ENCODE assay signal across 7 mouse cellular contexts in genomic region chr4:45107066-45107465, GRCm38 (mm10). TPM values are rescaled to one million over a fixed set of nuclear protein-coding genes. Genes with fewer than 3 reads are reported as not detected.
DNase-seq lines count a peak whose midpoint lies in the region; ATAC-seq and TF ChIP-seq lines count a peak whose summit lies in the region.

No protein-coding gene starts in this region.

- H3K27ac ChIP-seq in heart, embryonic 16.5 days (ENCODE audit: low read length), result peak overlapping the region; percentile 79
- H3K27ac ChIP-seq in limb, embryonic 14.5 days (replicated peaks; ENCODE audit: low read depth, low read length), result no peak overlapping the region

- H3K4me1 ChIP-seq in heart, embryonic 16.5 days (ENCODE audit: control insufficient read depth, insufficient read depth, low read length), result peaks cover 10% of the 10 kb centered on the region
- peaks cover 5% of the 10 kb centered on the region for H3K4me1 ChIP-seq in limb, embryonic 14.5 days (ENCODE audit: control insufficient read depth, insufficient read depth, low read length)

- H3K9me3 ChIP-seq in heart, embryonic 16.5 days (replicated peaks; ENCODE audit: control insufficient read depth, low read length), result no peaks in the 10 kb centered on the region
- no peaks in the 10 kb centered on the region for H3K9me3 ChIP-seq in limb, embryonic 14.5 days (ENCODE audit: control insufficient read depth, low read length)

- TF ChIP-seq POLR2A in limb, embryonic 14.5 days (IDR thresholded peaks at IDR 0.05; ENCODE audit: borderline replicate concordance, extremely low read depth, insufficient read depth, insufficient read length), result no peak

- ATAC-seq in heart, embryonic 16.5 days (replicated peaks; ENCODE audit: extremely low read depth, insufficient read depth, low FRiP score), result no peak; the same call in 1 of the 2 replicates
- ATAC-seq in limb, embryonic 14.5 days (ENCODE audit: low FRiP score, low read depth), result no peak

- DNase-seq in thymus, postnatal 4 days, result peak; percentile 10
- no peak for DNase-seq in thymus, postnatal 10 days (ENCODE audit: low spot score in 2 of 2)
- DNase-seq in limb, embryonic 14.5 days (ENCODE audit: low spot score), result no peak
- DNase-seq in frontal cortex, adult 2 months (ENCODE audit: extremely low spot score in 1 of 2, low spot score in 1 of 2), result no peak
- no peak for DNase-seq in adrenal gland, adult 8-10 months
- no peak for DNase-seq in layer of hippocampus, postnatal 36 days

- peaks cover 18% of the 10 kb centered on the region for H3K36me3 ChIP-seq in heart, embryonic 16.5 days (ENCODE audit: control insufficient read depth, insufficient read depth)
- H3K36me3 ChIP-seq in limb, embryonic 14.5 days (ENCODE audit: control insufficient read depth, insufficient read depth, low read length), result peaks cover 29% of the 10 kb centered on the region

- H3K27me3 ChIP-seq in heart, embryonic 16.5 days (ENCODE audit: control insufficient read depth, insufficient read depth, low read length), result no peaks in the 10 kb centered on the region
- no peaks in the 10 kb centered on the region for H3K27me3 ChIP-seq in limb, embryonic 14.5 days (ENCODE audit: control insufficient read depth, insufficient read depth, low read length)

- peak overlapping the region; percentile 90 for H3K4me2 ChIP-seq in heart, embryonic 16.5 days (ENCODE audit: low read depth, low read length)
- peak overlapping the region; percentile 83 for H3K4me2 ChIP-seq in limb, embryonic 14.5 days (replicated peaks; ENCODE audit: low read depth, low read length, severe bottlenecking)

- peak overlapping the region; percentile 88 for H3K9ac ChIP-seq in heart, embryonic 16.5 days (ENCODE audit: low read length)
- peak overlapping the region; percentile 92 for H3K9ac ChIP-seq in limb, embryonic 14.5 days (ENCODE audit: low read depth, low read length, severe bottlenecking)

- 2% methylated on average over 4 of the region's 4 CpGs for WGBS in heart, embryonic 16.5 days
- 10% methylated on average over 4 of the region's 4 CpGs for WGBS in limb, embryonic 14.5 days

- peak overlapping the region; percentile 84 for H3K4me3 ChIP-seq in heart, embryonic 16.5 days (ENCODE audit: low read length)
- H3K4me3 ChIP-seq in limb, embryonic 14.5 days (replicated peaks; ENCODE audit: low read length), result peak overlapping the region; percentile 75

RNA-seq across cellular contexts. Expression of gene Tomm5, which starts 0.8 kb away (rescaled TPM):
- 243 and 262 TPM in 2 replicates for polyA plus RNA-seq in heart, embryonic 16.5 days (2015; fragmentation: Nextera tagmentation; extraction: Ambion mirVana)
- 152 and 176 TPM in 2 replicates for polyA plus RNA-seq in limb, embryonic 14.5 days (2012; rRNA removed)
- polyA plus RNA-seq in limb, embryonic 14.5 days (2014; fragmentation: Nextera tagmentation; extraction: Ambion mirVana), result 227 and 255 TPM in 2 replicates
- 114 and 137 TPM in 2 replicates for polyA plus RNA-seq in frontal cortex, adult 2 months (2012; rRNA removed)
- total RNA-seq in adrenal gland, adult 8-10 months (2022), result 10 to 100 TPM; 58.8 to 88.7 (median 70.4) TPM
- total RNA-seq in layer of hippocampus, postnatal 36 days (2021), result 10 to 100 TPM; 70.3 to 70.4 TPM

RNA-seq across cellular contexts. Expression of gene Fbxo10, which starts 22.7 kb away (rescaled TPM):
- 22.5 and 24.1 TPM in 2 replicates for polyA plus RNA-seq in heart, embryonic 16.5 days (2015; fragmentation: Nextera tagmentation; extraction: Ambion mirVana)
- 28.9 and 34.0 TPM in 2 replicates for polyA plus RNA-seq in limb, embryonic 14.5 days (2012; rRNA removed)
- polyA plus RNA-seq in limb, embryonic 14.5 days (2014; fragmentation: Nextera tagmentation; extraction: Ambion mirVana), result 15.0 and 16.4 TPM in 2 replicates
- polyA plus RNA-seq in frontal cortex, adult 2 months (2012; rRNA removed), result 24.2 and 25.5 TPM in 2 replicates
- total RNA-seq in adrenal gland, adult 8-10 months (2022), result 10 to 100 TPM; 11.6 to 19.8 (median 15.7) TPM
- total RNA-seq in layer of hippocampus, postnatal 36 days (2021), result 10 to 100 TPM; 43.3 to 47.7 TPM
